26 mouse cellular contexts compared by ENCODE assay signal in the genomic region with DNA sequence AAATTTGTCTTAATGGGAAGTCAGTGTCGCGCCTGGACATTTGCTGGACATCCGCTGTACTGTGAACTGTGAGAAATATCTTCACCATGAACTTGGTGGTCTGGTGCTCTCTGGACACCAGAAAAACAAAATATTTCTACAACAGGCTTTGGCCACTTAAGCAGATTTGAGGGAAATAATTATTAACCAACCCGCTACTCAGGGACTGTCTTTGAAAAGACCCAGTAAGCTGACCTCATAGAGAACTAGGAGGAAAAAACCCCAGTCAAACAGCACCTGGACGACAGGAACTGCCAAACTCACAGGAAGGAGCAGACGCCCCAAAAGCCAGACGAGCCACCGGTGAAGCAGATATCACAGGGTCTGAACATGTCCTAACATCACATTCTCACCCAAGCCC. TPM values are rescaled to one million over a fixed set of nuclear protein-coding genes. Genes with fewer than 3 reads are reported as not detected.
DNase-seq lines count a peak whose midpoint lies in the region; ATAC-seq and TF ChIP-seq lines count a peak whose summit lies in the region.
"Had no signal": no experiment of that assay in that cellular context is flagged by ENCODE, and none has a peak within 500 bp of the region (broad histone marks: within the 10 kb centered on the region; RNA-seq: fewer than 3 reads in every experiment).

No protein-coding gene starts in this region.

- POLR2A ChIA-PET in Patski (lab: Charles Lee): no interaction called here

- in situ Hi-C loops in Patski (cut with MboI; ENCODE audit: low pct_unique_long_range_greater_than_20kb): loop anchor here (25.0 kb wide), 1 partner anchor 213 kb away; no protein-coding TSS in a partner anchor

- no peaks in the 10 kb centered on the region for H3K27me3 ChIP-seq in kidney, adult 2 months (replicated peaks; ENCODE audit: control insufficient read depth, insufficient read depth, low read length)
- H3K27me3 ChIP-seq in Patski: no peaks in the 10 kb centered on the region
- H3K27me3 ChIP-seq: CH12.LX; embryonic facial prominence, embryonic 13.5 days had no signal

- 31% methylated on average over 8 of the region's 8 CpGs for WGBS in kidney, adult 2 months

- no peak for TF ChIP-seq CTCF in gastrocnemius, adult 2 months (IDR thresholded peaks at IDR 0.05)
- no peak for TF ChIP-seq CTCF in kidney, adult 2 months (conservative IDR thresholded peaks at IDR 0.05; ENCODE audit: insufficient read depth, insufficient read length, low read depth, low read length)
- no peak for TF ChIP-seq CTCF in Patski (IDR thresholded peaks at IDR 0.05)

- no peak for ATAC-seq in Patski
- ATAC-seq: forebrain, embryonic 14.5 days; forebrain, postnatal 0 days; hindbrain, postnatal 0 days; inflammation-experienced regulatory T-cells, adult 6 months had no signal

- peaks cover 27% of the 10 kb centered on the region for H3K4me1 ChIP-seq in kidney, adult 2 months (ENCODE audit: control insufficient read depth, insufficient read depth, low read length)

- peak overlapping the region; percentile 31; the same call in 1 of the 2 replicates for H3K27ac ChIP-seq in gastrocnemius, adult 2 months
- H3K27ac ChIP-seq in kidney, adult 2 months (ENCODE audit: insufficient read depth, low read depth, low read length): peak overlapping the region; percentile 60
- H3K27ac ChIP-seq: embryonic facial prominence, embryonic 10.5 days; embryonic facial prominence, embryonic 13.5 days; hindbrain, embryonic 10.5 days; hindbrain, embryonic 14.5 days; hindbrain, postnatal 0 days had no signal

- no peak for DNase-seq in gastrocnemius, adult 2 months
- no peak for DNase-seq in gastrocnemius, postnatal 4 days (ENCODE audit: low spot score in 2 of 2)
- DNase-seq in kidney, adult 2 months: peak; percentile 69
- DNase-seq in kidney, adult 11 months: no peak
- peak; percentile 44 for DNase-seq in Patski (ENCODE audit: low read depth, low spot score)
- no peak for DNase-seq in layer of hippocampus, postnatal 36 days
- DNase-seq: adrenal gland, adult 2 months; adrenal gland, postnatal 14 days; B cell, adult 2 months; cerebellum, adult 11-12 months; cerebellum, adult 8-10 months; cerebellum, postnatal 10 days; cerebellum, postnatal 36 days; embryo, embryonic 11 days; forebrain, postnatal 0 days; gastrocnemius, postnatal 25 days had no signal

- no peaks in the 10 kb centered on the region for H3K36me3 ChIP-seq in kidney, adult 2 months (ENCODE audit: control insufficient read depth, insufficient read depth, low read length)
- H3K36me3 ChIP-seq: embryonic facial prominence, embryonic 10.5 days; embryonic facial prominence, embryonic 13.5 days; G1E; hindbrain, embryonic 10.5 days had no signal

- TF ChIP-seq POLR2A in kidney, adult 2 months (IDR thresholded peaks at IDR 0.05; ENCODE audit: low read depth, low read length): no peak

- CTCF ChIA-PET in Patski (lab: Charles Lee): interaction anchor here (1.0 kb wide), 1 partner anchor 416 kb away, joined by 3 read pairs; no protein-coding TSS in a partner anchor

- no peak overlapping the region for H3K4me3 ChIP-seq in gastrocnemius, adult 2 months
- H3K4me3 ChIP-seq in kidney, adult 2 months (ENCODE audit: insufficient read depth, low read depth, low read length): no peak overlapping the region
- H3K4me3 ChIP-seq: embryonic facial prominence, embryonic 10.5 days; embryonic facial prominence, embryonic 13.5 days; erythroblast, embryonic 14.5 days; hindbrain, embryonic 10.5 days had no signal

- intact Hi-C loops in gastrocnemius, adult 2 months (cut with DNase I): no loop called here

RNA-seq across cellular contexts. Expression of gene Apbb2, which starts 18.2 kb away (rescaled TPM):
- total RNA-seq in gastrocnemius, adult 2 months (2021): 10 to 100 TPM; 35.9 to 43.2 TPM
- 10 to 100 TPM; 56.0 to 60.4 TPM for total RNA-seq in gastrocnemius, postnatal 4 days (2021)
- polyA plus RNA-seq in kidney, adult 2 months (2012; rRNA removed): 21.4 and 27.7 TPM in 2 replicates
- 38.0 TPM for polyA plus RNA-seq in Patski (2021)
- 10 to 100 TPM; 48.7 to 59.2 TPM for total RNA-seq in layer of hippocampus, postnatal 36 days (2021)
- polyA plus RNA-seq: G1E had no signal

Comparison
In these comparisons a context has a peak if more than half of its experiments do, and no peak if none do; other contexts are left out.
1. DNase-seq: peak in kidney, adult 2 months (single experiment) and Patski (single experiment); none in gastrocnemius, adult 2 months (single experiment), gastrocnemius, postnatal 4 days (0 of 2), kidney, adult 11 months (single experiment) and layer of hippocampus, postnatal 36 days (0 of 2).